Mouse (Mus musculus): ENCODE measurements around the gene Trpc4ap. TPM values are rescaled to one million over a fixed set of nuclear protein-coding genes. Genes with fewer than 3 reads are reported as not detected.

Gene Trpc4ap
- total RNA-seq, 2 experiments from 2014 or later = 41.7 to 42.1 TPM

DNA sequence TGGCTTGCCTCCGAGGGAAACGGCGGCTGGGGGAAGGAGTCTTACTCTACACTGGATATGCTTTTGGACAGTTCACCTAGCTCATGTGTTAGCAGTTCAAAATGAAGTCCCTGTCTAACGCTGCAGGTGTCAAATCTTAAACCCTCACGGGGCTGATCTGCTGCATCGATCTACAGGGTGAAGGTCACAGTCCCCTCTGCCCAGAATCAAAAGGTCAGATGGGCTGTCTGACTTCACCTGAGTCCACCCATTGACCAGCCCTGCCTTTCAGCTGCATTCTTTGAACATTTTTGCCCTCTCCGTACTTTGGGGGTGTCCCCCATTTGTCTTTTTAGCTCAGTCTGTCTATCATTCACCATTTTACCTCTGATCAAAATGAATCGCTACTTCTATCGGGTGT, 107.1 kb downstream of the Trpc4ap start:
- no peak for ATAC-seq (replicated peaks; ENCODE audit: low FRiP score, poor library complexity, severe bottlenecking)

Other genes with a start within 250 kb of the Trpc4ap start
- gene Ncoa6, start 218.5 kb downstream of the Trpc4ap start, total RNA-seq (2015; ENCODE audit: low replicate concordance) = 29.6 and 35.9 TPM in 2 replicates
- 7.2 and 13.7 TPM in 2 replicates for gene Ncoa6, start 218.5 kb downstream of the Trpc4ap start, total RNA-seq (2017; ENCODE audit: low replicate concordance)
- gene Acss2, start 174.4 kb downstream of the Trpc4ap start, total RNA-seq (2015; ENCODE audit: low replicate concordance) = 3.5 and 10.0 TPM in 2 replicates
- 16.4 and 20.1 TPM in 2 replicates for gene Acss2, start 174.4 kb downstream of the Trpc4ap start, total RNA-seq (2017; ENCODE audit: low replicate concordance)
- gene Ggt7, start 174.1 kb downstream of the Trpc4ap start, total RNA-seq (2015; ENCODE audit: low replicate concordance) = not detected in 2 replicates
- gene Ggt7, start 174.1 kb downstream of the Trpc4ap start, total RNA-seq (2017; ENCODE audit: low replicate concordance) = not detected in 2 replicates
- gene Gss, start 99.6 kb downstream of the Trpc4ap start, total RNA-seq (2015; ENCODE audit: low replicate concordance) = 6.5 and 7.1 TPM in 2 replicates
- 3.6 and 8.5 TPM in 2 replicates for gene Gss, start 99.6 kb downstream of the Trpc4ap start, total RNA-seq (2017; ENCODE audit: low replicate concordance)
- not detected in 2 replicates for gene Myh7b, start 81.2 kb downstream of the Trpc4ap start, total RNA-seq (2015; ENCODE audit: low replicate concordance)
- 0.14 TPM in 1 of 2 replicates, not detected in the other for gene Myh7b, start 81.2 kb downstream of the Trpc4ap start, total RNA-seq (2017; ENCODE audit: low replicate concordance)
- 6.7 and 7.3 TPM in 2 replicates for gene Edem2, start 37.1 kb upstream of the Trpc4ap start, total RNA-seq (2015; ENCODE audit: low replicate concordance)
- gene Edem2, start 37.1 kb upstream of the Trpc4ap start, total RNA-seq (2017; ENCODE audit: low replicate concordance) = 8.2 and 9.8 TPM in 2 replicates
- not detected in 2 replicates for gene Gm17581, start 43.5 kb upstream of the Trpc4ap start, total RNA-seq (2015; ENCODE audit: low replicate concordance)
- not detected in 2 replicates for gene Gm17581, start 43.5 kb upstream of the Trpc4ap start, total RNA-seq (2017; ENCODE audit: low replicate concordance)
- not detected in 2 replicates for gene Procr, start 58.7 kb upstream of the Trpc4ap start, total RNA-seq (2015; ENCODE audit: low replicate concordance)
- gene Procr, start 58.7 kb upstream of the Trpc4ap start, total RNA-seq (2017; ENCODE audit: low replicate concordance) = 0.51 TPM in 1 of 2 replicates, not detected in the other
- not detected in 2 replicates for gene Mmp24, start 83.0 kb upstream of the Trpc4ap start, total RNA-seq (2015; ENCODE audit: low replicate concordance)
- gene Mmp24, start 83.0 kb upstream of the Trpc4ap start, total RNA-seq (2017; ENCODE audit: low replicate concordance) = not detected in 2 replicates
- gene BC029722, start 127.0 kb upstream of the Trpc4ap start, total RNA-seq (2015; ENCODE audit: low replicate concordance) = 1.3 and 3.8 TPM in 2 replicates
- 2.4 and 3.5 TPM in 2 replicates for gene BC029722, start 127.0 kb upstream of the Trpc4ap start, total RNA-seq (2017; ENCODE audit: low replicate concordance)
- gene Eif6, start 134.5 kb upstream of the Trpc4ap start, total RNA-seq (2015; ENCODE audit: low replicate concordance) = 20.4 and 58.3 TPM in 2 replicates
- gene Eif6, start 134.5 kb upstream of the Trpc4ap start, total RNA-seq (2017; ENCODE audit: low replicate concordance) = 17.0 and 22.2 TPM in 2 replicates
- gene Fam83c, start 142.5 kb upstream of the Trpc4ap start, total RNA-seq (2015; ENCODE audit: low replicate concordance) = not detected in 2 replicates
- gene Fam83c, start 142.5 kb upstream of the Trpc4ap start, total RNA-seq (2017; ENCODE audit: low replicate concordance) = not detected in 2 replicates
- gene Uqcc1, start 237.9 kb upstream of the Trpc4ap start, total RNA-seq (2015; ENCODE audit: low replicate concordance) = 6.7 and 7.9 TPM in 2 replicates
- gene Uqcc1, start 237.9 kb upstream of the Trpc4ap start, total RNA-seq (2017; ENCODE audit: low replicate concordance) = 4.3 and 8.2 TPM in 2 replicates
- not detected in 2 replicates for gene Gm15557, start 248.3 kb upstream of the Trpc4ap start, total RNA-seq (2015; ENCODE audit: low replicate concordance)
- gene Gm15557, start 248.3 kb upstream of the Trpc4ap start, total RNA-seq (2017; ENCODE audit: low replicate concordance) = not detected in 2 replicates

All from erythroblast, adult 5-6 weeks (primary cell).